Mouse (Mus musculus) lung, adult 2 months (tissue): ENCODE data around the gene Plcd3.

Experiments used
- CTCF ChIP-seq: fragments of 200-500 bp; IDR thresholded peaks from 2 replicates; pipeline ENCODE4 v1.5.1; 2011; ENCODE audit warnings: mild to moderate bottlenecking, low read length, control low read depth; ENCODE audit not compliant: insufficient read depth
- POLR2A ChIP-seq: fragments of 200-500 bp; IDR thresholded peaks from 2 replicates; pipeline ENCODE4 v1.6.1; 2011; ENCODE audit warnings: low read depth, mild to moderate bottlenecking, control low read depth, low read length, borderline replicate concordance; ENCODE audit errors: extremely low read depth

DNA sequence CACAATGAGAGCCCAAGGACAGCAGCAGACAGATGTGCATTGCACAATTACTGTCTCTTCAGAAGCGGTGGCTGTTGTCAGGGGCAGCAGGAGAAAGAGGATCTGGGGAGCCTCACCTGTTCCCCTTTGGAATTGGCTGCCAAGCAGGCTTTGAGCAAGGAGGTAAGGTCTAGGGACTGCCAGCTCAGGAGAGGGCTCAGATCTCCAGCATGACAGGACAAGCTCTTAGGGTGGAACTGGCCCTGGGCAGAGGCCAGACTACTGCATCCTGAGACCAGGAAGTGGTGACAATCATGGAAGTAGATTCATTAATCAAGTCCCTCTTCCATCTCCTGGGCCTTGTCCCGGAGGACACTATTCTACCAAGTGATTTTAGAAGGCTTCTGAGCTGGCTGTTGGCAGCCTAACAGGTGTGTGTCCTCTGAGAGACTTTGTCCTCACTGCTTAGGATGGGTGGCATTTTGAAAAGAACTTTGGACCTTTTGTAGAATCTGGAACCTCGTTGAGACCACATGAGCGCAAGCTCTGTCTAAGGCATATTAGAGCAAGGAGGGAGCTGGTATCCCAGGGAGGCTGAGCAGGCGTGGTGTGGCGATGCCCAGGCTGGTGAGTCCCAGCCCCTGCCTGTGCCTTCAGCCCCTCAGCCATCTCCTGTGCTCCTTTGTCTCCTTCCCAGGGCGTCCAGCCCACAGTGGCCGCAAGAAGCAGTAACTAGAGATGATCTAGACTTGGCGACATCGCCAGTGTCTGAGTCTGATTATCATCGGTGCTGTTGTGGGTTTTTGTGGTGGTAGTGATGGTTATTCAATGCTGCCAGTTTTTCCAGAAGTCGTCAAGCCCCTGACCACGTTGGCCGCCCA, 35.0 kb downstream of the Plcd3 start:
- TF ChIP-seq CTCF (no peak), POLR2A (no peak)
